Mouse (Mus musculus): ENCODE results near the gene Mgat5. TPM values are rescaled to one million over a fixed set of nuclear protein-coding genes. Genes with fewer than 3 reads are reported as not detected.

Gene Mgat5
- polyA plus RNA-seq, 1 experiment from 2014 or later: 6.2 TPM

DNA sequence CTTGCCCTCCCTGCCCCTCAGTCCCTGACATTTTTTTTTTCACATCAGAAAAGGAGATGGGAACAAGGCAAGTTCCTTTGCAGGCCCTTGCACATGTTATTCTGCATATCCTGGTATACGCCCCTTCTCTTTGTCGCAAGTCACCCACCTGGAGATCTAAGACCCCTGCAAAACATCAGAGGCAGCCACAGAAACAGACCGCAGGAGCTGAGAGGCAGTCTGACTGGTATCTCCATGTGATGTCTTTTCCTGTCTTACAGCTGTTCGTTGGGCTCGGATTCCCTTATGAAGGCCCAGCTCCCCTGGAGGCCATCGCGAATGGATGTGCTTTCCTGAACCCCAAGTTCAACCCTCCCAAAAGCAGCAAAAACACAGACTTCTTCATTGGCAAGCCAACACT is 254.8 kb downstream of the Mgat5 start:
- WGBS: 58% methylated on average over 7 of the region's 7 CpGs
- H3K4me1 ChIP-seq: no peaks in the 10 kb centered on the region
- H3K27ac ChIP-seq: no peak overlapping the region
- no peaks in the 10 kb centered on the region for H3K9me3 ChIP-seq
- no peak overlapping the region for H3K4me3 ChIP-seq
- no peak overlapping the region for H3K4me2 ChIP-seq (replicated peaks)
- peaks cover 4% of the 10 kb centered on the region; the same call in 1 of the 2 replicates for H3K36me3 ChIP-seq
- ATAC-seq (ENCODE audit: insufficient number of reproducible peaks, insufficient read depth, low FRiP score, low TSS enrichment): no peak
- H3K27me3 ChIP-seq: no peaks in the 10 kb centered on the region
- no peak overlapping the region for H3K9ac ChIP-seq

- Histone ChIP-seq H3K4me3 (no peak overlapping the region), H3K4me1 (no peaks in the 10 kb centered on the region), H3K36me3 (peaks cover 4% of the 10 kb centered on the region; the same call in 1 of the 2 replicates), H3K27me3 (no peaks in the 10 kb centered on the region), H3K4me2 (replicated peaks) (no peak overlapping the region), H3K9me3 (no peaks in the 10 kb centered on the region), H3K9ac (no peak overlapping the region), H3K27ac (no peak overlapping the region)
- no peak for ATAC-seq (ENCODE audit: insufficient number of reproducible peaks, insufficient read depth, low FRiP score, low TSS enrichment)
- WGBS: 84% methylated on average over 9 of the region's 9 CpGs
Observed at GRCm38 (mm10) chr1:127461017-127461416, 256.2 kb downstream of the Mgat5 start.

GRCm38 (mm10) chr1:127464041-127464440 is 259.2 kb downstream of the Mgat5 start:
- Histone ChIP-seq H3K4me1 (no peaks in the 10 kb centered on the region), H3K4me2 (replicated peaks) (no peak overlapping the region), H3K9ac (no peak overlapping the region), H3K27me3 (no peaks in the 10 kb centered on the region), H3K4me3 (no peak overlapping the region), H3K36me3 (peaks cover 4% of the 10 kb centered on the region; the same call in 1 of the 2 replicates), H3K27ac (no peak overlapping the region), H3K9me3 (no peaks in the 10 kb centered on the region)
- no peak for ATAC-seq (ENCODE audit: insufficient number of reproducible peaks, insufficient read depth, low FRiP score, low TSS enrichment)
- 87% methylated on average over 6 of the region's 6 CpGs for WGBS

- H3K4me1 ChIP-seq: no peaks in the 10 kb centered on the region
- H3K9ac ChIP-seq: no peak overlapping the region
- ATAC-seq (ENCODE audit: insufficient number of reproducible peaks, insufficient read depth, low FRiP score, low TSS enrichment): no peak
- no peak overlapping the region for H3K27ac ChIP-seq
- no peak overlapping the region for H3K4me2 ChIP-seq (replicated peaks)
- 61% methylated on average over 6 of the region's 6 CpGs for WGBS
- H3K9me3 ChIP-seq: no peaks in the 10 kb centered on the region
- no peak overlapping the region for H3K4me3 ChIP-seq
- no peaks in the 10 kb centered on the region for H3K27me3 ChIP-seq
- H3K36me3 ChIP-seq: 0 out of 2 replicates have a peak, but pooled peaks cover under 1% of the 10 kb centered on the region
Observed at GRCm38 (mm10) chr1:127465292-127465691, 260.5 kb downstream of the Mgat5 start.

- 97% methylated on average over 5 of the region's 5 CpGs for WGBS
- H3K9me3 ChIP-seq: no peaks in the 10 kb centered on the region
- no peaks in the 10 kb centered on the region for H3K4me1 ChIP-seq
- H3K9ac ChIP-seq: no peak overlapping the region
- peaks cover 9% of the 10 kb centered on the region for H3K36me3 ChIP-seq
- H3K4me2 ChIP-seq (replicated peaks): no peak overlapping the region
- no peak for ATAC-seq (ENCODE audit: insufficient number of reproducible peaks, insufficient read depth, low FRiP score, low TSS enrichment)
- no peaks in the 10 kb centered on the region for H3K27me3 ChIP-seq
- H3K4me3 ChIP-seq: no peak overlapping the region
- H3K27ac ChIP-seq: no peak overlapping the region
Observed at GRCm38 (mm10) chr1:127467238-127467637, 262.4 kb downstream of the Mgat5 start.

GRCm38 (mm10) chr1:127470175-127470574 is 265.4 kb downstream of the Mgat5 start:
- H3K9ac ChIP-seq: no peak overlapping the region
- H3K27me3 ChIP-seq: no peaks in the 10 kb centered on the region
- 82% methylated on average over 4 of the region's 4 CpGs for WGBS
- no peak for ATAC-seq (ENCODE audit: insufficient number of reproducible peaks, insufficient read depth, low FRiP score, low TSS enrichment)
- peaks cover 9% of the 10 kb centered on the region for H3K36me3 ChIP-seq
- no peaks in the 10 kb centered on the region for H3K4me1 ChIP-seq
- no peak overlapping the region for H3K4me2 ChIP-seq (replicated peaks)
- no peak overlapping the region for H3K27ac ChIP-seq
- no peak overlapping the region for H3K4me3 ChIP-seq
- no peaks in the 10 kb centered on the region for H3K9me3 ChIP-seq

DNA sequence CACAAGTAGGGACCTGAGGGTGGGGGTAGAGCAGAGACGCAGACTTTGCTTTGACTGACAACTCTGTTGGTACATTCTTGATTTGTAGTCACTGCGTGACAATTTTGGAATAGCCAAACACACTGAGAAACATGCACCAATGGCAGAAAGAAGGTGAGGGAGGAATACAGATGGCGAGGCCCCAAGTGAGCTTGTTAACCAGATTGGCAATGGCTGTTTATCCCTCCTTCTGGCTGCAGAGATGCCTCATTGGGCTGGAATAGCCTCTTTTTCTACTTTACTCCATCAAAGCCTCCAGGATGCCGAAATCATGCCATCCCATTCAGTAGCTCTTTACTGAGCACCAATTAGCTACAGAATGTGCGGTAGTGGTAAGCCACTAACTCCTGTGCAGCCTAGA is 270.9 kb downstream of the Mgat5 start:
- no peak overlapping the region for H3K27ac ChIP-seq
- no peak overlapping the region for H3K4me2 ChIP-seq (replicated peaks)
- no peak overlapping the region for H3K4me3 ChIP-seq
- no peaks in the 10 kb centered on the region for H3K27me3 ChIP-seq
- 93% methylated on average over 5 of the region's 5 CpGs for WGBS
- H3K4me1 ChIP-seq: no peaks in the 10 kb centered on the region
- no peaks in the 10 kb centered on the region for H3K9me3 ChIP-seq
- H3K9ac ChIP-seq: no peak overlapping the region
- peaks cover 12% of the 10 kb centered on the region for H3K36me3 ChIP-seq
- no peak for ATAC-seq (ENCODE audit: insufficient number of reproducible peaks, insufficient read depth, low FRiP score, low TSS enrichment)

DNA sequence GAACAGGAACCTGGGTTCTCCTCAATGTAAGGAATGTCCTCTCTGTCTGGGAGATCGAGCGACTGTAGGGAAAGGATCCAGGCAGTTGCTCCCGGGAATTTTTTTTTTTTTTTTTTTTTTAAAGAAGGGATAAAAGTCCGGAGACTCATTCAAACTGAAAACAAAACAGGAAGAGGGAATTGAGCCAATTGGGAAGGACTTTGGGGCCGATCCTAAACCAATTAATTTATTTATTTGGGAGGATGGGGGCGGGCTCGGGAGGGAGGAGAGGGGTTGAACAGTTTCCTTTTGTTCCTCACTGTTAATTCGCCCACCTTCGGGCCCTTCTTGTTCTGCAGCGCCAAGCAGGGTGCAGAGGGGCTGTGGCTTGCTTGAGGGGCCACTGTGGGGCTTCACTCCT is 278.1 kb downstream of the Mgat5 start:
- Histone ChIP-seq H3K27me3 (no peaks in the 10 kb centered on the region), H3K4me1 (no peaks in the 10 kb centered on the region), H3K4me2 (replicated peaks) (no peak overlapping the region), H3K9me3 (no peaks in the 10 kb centered on the region), H3K4me3 (no peak overlapping the region), H3K9ac (no peak overlapping the region), H3K36me3 (0 out of 2 replicates have a peak, but pooled peaks cover 10% of the 10 kb centered on the region), H3K27ac (no peak overlapping the region)
- 71% methylated on average over 10 of the region's 10 CpGs for WGBS
- ATAC-seq (ENCODE audit: insufficient number of reproducible peaks, insufficient read depth, low FRiP score, low TSS enrichment): no peak

DNA sequence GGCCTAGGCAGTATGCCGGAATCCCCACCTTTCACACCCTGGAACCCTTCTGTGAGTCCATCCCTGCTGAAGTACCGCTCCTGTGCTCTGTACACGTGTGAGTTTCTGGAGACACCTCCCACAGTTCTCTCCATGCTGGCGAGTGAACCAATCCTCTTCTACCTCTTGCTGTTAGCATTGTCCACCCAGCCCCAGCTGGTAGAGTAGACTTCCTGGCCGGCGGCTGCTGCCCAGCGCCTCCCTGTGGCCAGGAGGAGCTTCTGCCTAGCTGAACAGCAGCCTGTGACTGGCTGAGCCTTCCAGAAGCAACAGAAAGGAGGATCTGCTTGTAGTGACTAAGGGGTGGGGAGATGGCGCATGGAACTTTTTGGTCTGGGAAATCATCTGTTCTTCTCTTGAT is 279.4 kb downstream of the Mgat5 start:
- H3K4me1 ChIP-seq: no peaks in the 10 kb centered on the region
- no peak overlapping the region for H3K4me2 ChIP-seq (replicated peaks)
- H3K36me3 ChIP-seq: 0 out of 2 replicates have a peak, but pooled peaks cover 10% of the 10 kb centered on the region
- no peak overlapping the region for H3K27ac ChIP-seq
- H3K9me3 ChIP-seq: no peaks in the 10 kb centered on the region
- ATAC-seq (ENCODE audit: insufficient number of reproducible peaks, insufficient read depth, low FRiP score, low TSS enrichment): no peak
- no peak overlapping the region for H3K4me3 ChIP-seq
- no peak overlapping the region for H3K9ac ChIP-seq
- H3K27me3 ChIP-seq: no peaks in the 10 kb centered on the region
- WGBS: 95% methylated on average over 8 of the region's 8 CpGs

DNA sequence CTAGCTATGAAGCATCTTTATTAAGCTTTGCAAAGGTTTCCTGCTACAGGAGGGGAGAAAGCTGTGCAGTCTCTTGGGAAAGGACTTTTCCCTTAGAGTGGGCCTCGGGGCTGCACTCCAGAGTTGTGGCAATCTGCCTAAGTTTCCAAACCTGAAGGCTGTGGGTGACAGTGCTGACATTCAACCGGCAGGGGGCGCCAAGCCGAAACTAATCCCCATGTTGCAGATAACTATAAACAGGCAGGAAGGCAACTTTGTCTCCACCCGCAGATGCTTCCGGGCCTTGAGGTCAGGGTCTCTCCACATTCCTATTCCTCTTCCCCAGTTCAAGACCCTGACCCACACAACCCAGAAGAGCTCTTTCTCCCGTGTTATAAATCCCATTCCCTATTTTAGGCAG is 280.0 kb downstream of the Mgat5 start:
- Histone ChIP-seq H3K4me1 (no peaks in the 10 kb centered on the region), H3K9me3 (no peaks in the 10 kb centered on the region), H3K4me2 (replicated peaks) (no peak overlapping the region), H3K27ac (no peak overlapping the region), H3K4me3 (no peak overlapping the region), H3K27me3 (no peaks in the 10 kb centered on the region), H3K9ac (no peak overlapping the region), H3K36me3 (0 out of 2 replicates have a peak, but pooled peaks cover 10% of the 10 kb centered on the region)
- 42% methylated on average over 7 of the region's 7 CpGs for WGBS
- ATAC-seq (ENCODE audit: insufficient number of reproducible peaks, insufficient read depth, low FRiP score, low TSS enrichment): no peak

DNA sequence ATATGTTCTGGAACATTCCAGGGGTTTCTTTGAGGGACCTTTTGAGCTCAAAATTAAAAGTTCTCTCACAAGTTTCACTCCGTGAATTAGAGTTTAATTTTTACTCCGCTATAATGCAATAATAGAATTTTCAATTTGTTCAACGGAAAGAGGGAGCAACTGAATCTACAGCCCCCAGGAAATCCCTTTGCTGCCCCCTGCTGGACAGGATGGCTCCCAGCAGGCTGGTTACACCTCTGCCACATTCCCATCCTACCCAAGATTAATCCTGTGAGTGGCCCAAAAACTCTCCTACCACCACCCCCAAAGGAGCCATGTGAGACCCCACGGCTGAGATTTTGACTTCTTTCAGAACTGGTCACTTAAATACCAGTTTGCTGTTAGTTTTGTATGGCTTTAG is 282.3 kb downstream of the Mgat5 start:
- Histone ChIP-seq H3K27ac (no peak overlapping the region), H3K4me3 (no peak overlapping the region), H3K36me3 (0 out of 2 replicates have a peak, but pooled peaks cover 9% of the 10 kb centered on the region), H3K27me3 (no peaks in the 10 kb centered on the region), H3K4me2 (replicated peaks) (no peak overlapping the region), H3K4me1 (no peaks in the 10 kb centered on the region), H3K9me3 (no peaks in the 10 kb centered on the region), H3K9ac (no peak overlapping the region)
- ATAC-seq (ENCODE audit: insufficient number of reproducible peaks, insufficient read depth, low FRiP score, low TSS enrichment): no peak
- 76% methylated on average over 4 of the region's 4 CpGs for WGBS

DNA sequence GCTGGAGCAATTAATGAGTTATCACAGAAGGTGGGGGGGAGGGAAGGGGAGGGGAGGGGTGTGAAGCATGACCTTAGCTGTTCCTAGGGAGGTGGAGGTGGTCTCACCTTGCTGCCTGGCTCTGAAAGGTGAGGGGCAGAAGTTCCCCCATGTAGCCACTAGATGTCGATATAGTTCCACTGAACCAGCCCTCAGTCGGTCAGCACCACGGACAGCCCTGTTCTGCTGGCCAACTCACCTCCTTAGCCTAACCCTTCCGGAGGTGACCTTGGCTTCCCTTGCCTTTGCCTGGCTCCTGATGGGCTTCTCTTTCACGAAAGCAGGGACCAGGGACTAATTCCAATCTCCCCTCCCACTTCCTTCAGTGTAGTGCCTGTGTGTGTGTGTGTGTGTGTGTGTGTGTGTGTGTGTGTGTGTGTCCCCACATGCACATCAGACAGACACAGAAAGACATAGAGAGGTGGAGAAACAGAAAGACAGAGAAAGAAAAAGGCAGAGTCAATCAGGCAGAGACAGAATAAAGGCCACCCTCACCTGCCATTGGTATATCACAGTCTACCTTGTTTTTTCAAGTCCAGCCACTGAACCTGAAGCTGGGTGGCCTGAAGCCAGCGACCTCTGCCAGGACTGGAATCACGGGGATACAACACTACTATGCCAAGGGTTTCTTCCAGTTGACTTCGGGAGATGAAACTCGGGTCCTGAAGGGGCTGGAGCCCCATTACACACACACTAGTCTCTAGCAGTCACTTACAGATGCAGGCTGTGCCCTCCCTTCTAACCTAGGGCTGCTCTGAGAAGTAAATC is 292.1 kb downstream of the Mgat5 start:
- ATAC-seq (ENCODE audit: insufficient number of reproducible peaks, insufficient read depth, low FRiP score, low TSS enrichment): no peak

More for the DNA sequence above, 292.1 kb downstream of the Mgat5 start:
- H3K9me3 ChIP-seq: no peaks in the 10 kb centered on the region
- H3K4me2 ChIP-seq (replicated peaks): no peak overlapping the region
- no peak overlapping the region for H3K27ac ChIP-seq
- no peak overlapping the region for H3K9ac ChIP-seq
- WGBS: 33% methylated on average over 9 of the region's 9 CpGs
- H3K4me3 ChIP-seq: no peak overlapping the region
- no peaks in the 10 kb centered on the region for H3K27me3 ChIP-seq
- H3K36me3 ChIP-seq: no peaks in the 10 kb centered on the region
- H3K4me1 ChIP-seq: no peaks in the 10 kb centered on the region

Measured in embryonic facial prominence, embryonic 12.5 days (tissue).